ENCODE assay signal across 16 mouse cellular contexts in genomic region chr17:31588726-31589125, GRCm38 (mm10). TPM values are rescaled to one million over a fixed set of nuclear protein-coding genes. Genes with fewer than 3 reads are reported as not detected.
"Had no signal": no experiment of that assay in that cellular context is flagged by ENCODE, and none has a peak within 500 bp of the region (broad histone marks: within the 10 kb centered on the region; RNA-seq: fewer than 3 reads in every experiment).

No protein-coding gene starts in this region.

- H3K9me3 ChIP-seq: lung, embryonic 15.5 days; megakaryocyte, embryonic 14.5 days; midbrain, embryonic 13.5 days; midbrain, embryonic 15.5 days; neural tube, embryonic 12.5 days had no signal

- H3K4me2 ChIP-seq: lung, embryonic 15.5 days; midbrain, embryonic 11.5 days; midbrain, embryonic 13.5 days; midbrain, embryonic 15.5 days; neural tube, embryonic 12.5 days had no signal

- H3K27ac ChIP-seq: lung, embryonic 15.5 days; macrophage; midbrain, embryonic 13.5 days; midbrain, embryonic 15.5 days; neural tube, embryonic 12.5 days had no signal

- H3K9ac ChIP-seq: lung, embryonic 15.5 days; midbrain, embryonic 13.5 days; midbrain, embryonic 15.5 days; neural tube, embryonic 12.5 days had no signal

- DNase-seq: lung, adult 2 months; lung, postnatal 14 days; lung, postnatal 36 days; right cerebral cortex, postnatal 14 days; spleen, adult 18-20 months; thymus, adult 18-20 months; thymus, postnatal 14 days; thymus, postnatal 36 days had no signal

- H3K4me1 ChIP-seq: lung, embryonic 15.5 days; midbrain, embryonic 13.5 days; midbrain, embryonic 15.5 days; neural tube, embryonic 12.5 days had no signal

- H3K27me3 ChIP-seq: lung, embryonic 15.5 days; megakaryocyte, embryonic 14.5 days; midbrain, embryonic 13.5 days; midbrain, embryonic 15.5 days; neural tube, embryonic 12.5 days had no signal

- H3K4me3 ChIP-seq: lung, embryonic 15.5 days; megakaryocyte, embryonic 14.5 days; midbrain, embryonic 13.5 days; midbrain, embryonic 15.5 days; neural tube, embryonic 12.5 days had no signal

- ATAC-seq: lung, postnatal 0 days; midbrain, embryonic 13.5 days; midbrain, embryonic 15.5 days had no signal

RNA-seq across cellular contexts. Expression of gene Cbs, which starts 48.3 kb away (rescaled TPM):
- polyA plus RNA-seq: macrophage had no signal
